Mouse (Mus musculus): Measurements from ENCODE around the gene Nhsl2.
"Not testable (repeated sequence)": the region's sequence is repeated elsewhere in the genome, so short reads cannot be mapped to it uniquely, and the experiment has no call there.

Gene Nhsl2

GRCm38 (mm10) chrX:101849281-101849821 is at the start of gene Nhsl2:
Gene Nhsl2 (plus strand): TSS chrX:101849385.
- H3K9me3 ChIP-seq (ENCODE audit: low read length), result no peaks in the 10 kb centered on the region
- H3K4me1 ChIP-seq (replicated peaks; ENCODE audit: low read depth, low read length), result peaks cover 8% of the 10 kb centered on the region; the same call in 1 of the 2 replicates
- H3K36me3 ChIP-seq (ENCODE audit: insufficient read depth, low read length), result no peaks in the 10 kb centered on the region
- peak within 1 kb of the TSS; percentile 78 for H3K4me3 ChIP-seq (replicated peaks; ENCODE audit: low read length)
- peaks cover 82% of the 10 kb centered on the region for H3K27me3 ChIP-seq (ENCODE audit: insufficient read depth, low read length)
- TF ChIP-seq CTCF (conservative IDR thresholded peaks at IDR 0.05; ENCODE audit: low read length), result no peak
- no peak for TF ChIP-seq NANOG (IDR thresholded peaks at IDR 0.05; ENCODE audit: borderline replicate concordance, low read length)
- no peak for TF ChIP-seq POU5F1 (IDR thresholded peaks at IDR 0.05; ENCODE audit: borderline replicate concordance, low read length)

GRCm38 (mm10) chrX:101805512-101805911 is 43.7 kb upstream of the Nhsl2 start:
- H3K4me3 ChIP-seq (replicated peaks; ENCODE audit: low read length), result no peak overlapping the region
- H3K27me3 ChIP-seq (ENCODE audit: insufficient read depth, low read length), result no peaks in the 10 kb centered on the region
- no peaks in the 10 kb centered on the region for H3K9me3 ChIP-seq (ENCODE audit: low read length)
- TF ChIP-seq CTCF (conservative IDR thresholded peaks at IDR 0.05; ENCODE audit: low read length) (peak; percentile 34), POU5F1 (IDR thresholded peaks at IDR 0.05; ENCODE audit: borderline replicate concordance, low read length) (no peak), NANOG (IDR thresholded peaks at IDR 0.05; ENCODE audit: borderline replicate concordance, low read length) (no peak)
- H3K36me3 ChIP-seq (ENCODE audit: insufficient read depth, low read length), result no peaks in the 10 kb centered on the region
- H3K4me1 ChIP-seq (replicated peaks; ENCODE audit: low read depth, low read length), result no peaks in the 10 kb centered on the region

GRCm38 (mm10) chrX:101811750-101812149 is 37.4 kb upstream of the Nhsl2 start:
- Histone ChIP-seq H3K36me3 (ENCODE audit: insufficient read depth, low read length) (no peaks in the 10 kb centered on the region), H3K4me1 (replicated peaks; ENCODE audit: low read depth, low read length) (no peaks in the 10 kb centered on the region), H3K27me3 (ENCODE audit: insufficient read depth, low read length) (peaks cover 10% of the 10 kb centered on the region; the same call in 1 of the 2 replicates), H3K9me3 (ENCODE audit: low read length) (no peaks in the 10 kb centered on the region), H3K4me3 (replicated peaks; ENCODE audit: low read length) (no peak overlapping the region)
- no peak for TF ChIP-seq POU5F1 (IDR thresholded peaks at IDR 0.05; ENCODE audit: borderline replicate concordance, low read length)
- TF ChIP-seq NANOG (IDR thresholded peaks at IDR 0.05; ENCODE audit: borderline replicate concordance, low read length), result no peak
- no peak for TF ChIP-seq CTCF (conservative IDR thresholded peaks at IDR 0.05; ENCODE audit: low read length)

- Histone ChIP-seq H3K9me3 (ENCODE audit: low read length) (no peaks in the 10 kb centered on the region), H3K27me3 (ENCODE audit: insufficient read depth, low read length) (0 out of 2 replicates have a peak, but pooled peaks cover 7% of the 10 kb centered on the region), H3K4me3 (replicated peaks; ENCODE audit: low read length) (no peak overlapping the region), H3K36me3 (ENCODE audit: insufficient read depth, low read length) (no peaks in the 10 kb centered on the region), H3K4me1 (replicated peaks; ENCODE audit: low read depth, low read length) (0 out of 2 replicates have a peak, but pooled peaks cover 3% of the 10 kb centered on the region)
- TF ChIP-seq POU5F1 (IDR thresholded peaks at IDR 0.05; ENCODE audit: borderline replicate concordance, low read length), result no peak
- TF ChIP-seq NANOG (IDR thresholded peaks at IDR 0.05; ENCODE audit: borderline replicate concordance, low read length), result no peak
- no peak; the same call in 1 of the 2 replicates for TF ChIP-seq CTCF (conservative IDR thresholded peaks at IDR 0.05; ENCODE audit: low read length)
Observed at GRCm38 (mm10) chrX:101819163-101819562, 30.0 kb upstream of the Nhsl2 start.

- not testable (repeated sequence) for H3K4me3 ChIP-seq (replicated peaks; ENCODE audit: low read length); H3K4me1 ChIP-seq (replicated peaks; ENCODE audit: low read depth, low read length); H3K27me3 ChIP-seq (ENCODE audit: insufficient read depth, low read length); H3K9me3 ChIP-seq (ENCODE audit: low read length); H3K36me3 ChIP-seq (ENCODE audit: insufficient read depth, low read length)
Observed at GRCm38 (mm10) chrX:101819980-101820379, 29.2 kb upstream of the Nhsl2 start.

GRCm38 (mm10) chrX:101847191-101847795 is 1.9 kb upstream of the Nhsl2 start:
- peaks cover 74% of the 10 kb centered on the region for H3K27me3 ChIP-seq (ENCODE audit: insufficient read depth, low read length)
- H3K4me3 ChIP-seq (replicated peaks; ENCODE audit: low read length), result no peak overlapping the region
- no peaks in the 10 kb centered on the region for H3K36me3 ChIP-seq (ENCODE audit: insufficient read depth, low read length)
- H3K4me1 ChIP-seq (replicated peaks; ENCODE audit: low read depth, low read length), result peaks cover 8% of the 10 kb centered on the region; the same call in 1 of the 2 replicates
- no peaks in the 10 kb centered on the region for H3K9me3 ChIP-seq (ENCODE audit: low read length)
- TF ChIP-seq CTCF (conservative IDR thresholded peaks at IDR 0.05; ENCODE audit: low read length), result no peak
- TF ChIP-seq NANOG (IDR thresholded peaks at IDR 0.05; ENCODE audit: borderline replicate concordance, low read length), result no peak
- TF ChIP-seq POU5F1 (IDR thresholded peaks at IDR 0.05; ENCODE audit: borderline replicate concordance, low read length), result no peak

GRCm38 (mm10) chrX:101849901-101850551 is 841 bp downstream of the Nhsl2 start:
- Histone ChIP-seq H3K4me1 (replicated peaks; ENCODE audit: low read depth, low read length) (peaks cover 8% of the 10 kb centered on the region; the same call in 1 of the 2 replicates), H3K9me3 (ENCODE audit: low read length) (no peaks in the 10 kb centered on the region), H3K27me3 (ENCODE audit: insufficient read depth, low read length) (peaks cover 87% of the 10 kb centered on the region), H3K4me3 (replicated peaks; ENCODE audit: low read length) (peak overlapping the region; percentile 78), H3K36me3 (ENCODE audit: insufficient read depth, low read length) (no peaks in the 10 kb centered on the region)
- no peak for TF ChIP-seq POU5F1 (IDR thresholded peaks at IDR 0.05; ENCODE audit: borderline replicate concordance, low read length)

GRCm38 (mm10) chrX:101851566-101852354 is 2.6 kb downstream of the Nhsl2 start:
- H3K4me3 ChIP-seq (replicated peaks; ENCODE audit: low read length), result no peak overlapping the region
- H3K27me3 ChIP-seq (ENCODE audit: insufficient read depth, low read length), result peaks cover 74% of the 10 kb centered on the region
- TF ChIP-seq POU5F1 (IDR thresholded peaks at IDR 0.05; ENCODE audit: borderline replicate concordance, low read length) (no peak), NANOG (IDR thresholded peaks at IDR 0.05; ENCODE audit: borderline replicate concordance, low read length) (no peak), CTCF (conservative IDR thresholded peaks at IDR 0.05; ENCODE audit: low read length) (no peak)
- H3K4me1 ChIP-seq (replicated peaks; ENCODE audit: low read depth, low read length), result peaks cover 8% of the 10 kb centered on the region; the same call in 1 of the 2 replicates
- no peaks in the 10 kb centered on the region for H3K9me3 ChIP-seq (ENCODE audit: low read length)
- no peaks in the 10 kb centered on the region for H3K36me3 ChIP-seq (ENCODE audit: insufficient read depth, low read length)
